Mouse (Mus musculus) liver, embryonic 14.5 days (tissue): ENCODE measurements around the gene Stpg2. TPM values are rescaled to one million over a fixed set of nuclear protein-coding genes. Genes with fewer than 3 reads are reported as not detected.

ENCODE experiments used
- ATAC-seq: fragments of 200-750 bp; cut with Nextera tagmentation; 2 replicates; pipeline ENCODE4 v1.8.0; 2017; ENCODE audit warnings: moderate number of reproducible peaks, mild to moderate bottlenecking, moderate library complexity; ENCODE audit not compliant: insufficient read depth
- DNase-seq, 3 experiments: peaks; one replicate each; pipeline ENCODE4 v3.0.0-alpha.2; 2012 to 2013; ENCODE audit warnings: low read depth in 3 of 3, low spot score in 3 of 3
- H3K27ac ChIP-seq: fragments of 300-500 bp; sonication (generic); 2 replicates; pipeline ENCODE4 v1.5.1; 2014; ENCODE audit warnings: moderate library complexity, mild to moderate bottlenecking, control low read depth, inconsistent platforms
- H3K27me3 ChIP-seq: fragments of 300-500 bp; sonication (generic); 2 replicates; pipeline ENCODE4 v1.6.1; 2014; ENCODE audit warnings: mild to moderate bottlenecking, low read length, moderate library complexity; ENCODE audit not compliant: control insufficient read depth, insufficient read depth
- H3K36me3 ChIP-seq: fragments of 300-500 bp; sonication (generic); replicated peaks from 2 replicates; pipeline ENCODE4 v1.6.1; 2014; ENCODE audit warnings: low read depth; ENCODE audit not compliant: control insufficient read depth, insufficient read depth
- H3K4me1 ChIP-seq, 2 experiments: fragments of 200-500 bp in 1 of 2; fragments of 300-500 bp in 1 of 2; sonication (generic) in 1 of 2; replicated peaks; 2 replicates each; pipeline ENCODE4 v1.6.1; 2012 to 2014; ENCODE audit warnings: antibody characterized with exemption in 1 of 2, inconsistent platforms in 1 of 2, low read length in 1 of 2; ENCODE audit not compliant: control insufficient read depth in 2 of 2, insufficient read depth in 2 of 2
- H3K4me2 ChIP-seq: fragments of 300-500 bp; sonication (generic); 2 replicates; pipeline ENCODE4 v1.6.1; 2014; ENCODE audit warnings: low read depth, mild to moderate bottlenecking, control low read depth, moderate library complexity
- H3K4me3 ChIP-seq, 2 experiments: fragments of 200-500 bp in 1 of 2; fragments of 300-500 bp in 1 of 2; sonication (generic) in 1 of 2; 2 replicates each; pipeline ENCODE4 v1.5.1; 2012 to 2014; ENCODE audit warnings: low read depth in 2 of 2, low read length in 2 of 2, mild to moderate bottlenecking in 2 of 2, control low read depth in 1 of 2, inconsistent platforms in 1 of 2, moderate library complexity in 1 of 2; ENCODE audit not compliant: insufficient read depth in 1 of 2
- H3K9ac ChIP-seq: fragments of 300-500 bp; sonication (generic); replicated peaks from 2 replicates; pipeline ENCODE4 v1.6.1; 2014; ENCODE audit warnings: mild to moderate bottlenecking, control low read depth, moderate library complexity
- H3K9me3 ChIP-seq: fragments of 300-500 bp; sonication (generic); 2 replicates; pipeline ENCODE4 v1.6.1; 2016; ENCODE audit warnings: low read length, mixed read lengths; ENCODE audit not compliant: control insufficient read depth
- CTCF ChIP-seq: IDR thresholded peaks from 2 replicates; pipeline ENCODE4 v1.5.1; 2016; ENCODE audit warnings: antibody characterized with exemption, low read depth, control low read depth
- EP300 ChIP-seq: IDR thresholded peaks from 2 replicates; pipeline ENCODE4 v1.6.1; 2016; ENCODE audit warnings: antibody characterized with exemption, low read depth
- WGBS: fragments of 180-500 bp; shearing (Covaris S2); extraction: QIAGEN DNeasy Blood & Tissue Kit; methylation state at CpG from one replicate; pipeline ENCODE4 v1.1.7; 2014; ENCODE audit not compliant: insufficient replicate concordance; 5-methylcytosine and 5-hydroxymethylcytosine counted together
- polyA plus RNA-seq, 2 experiments: library from polyadenylated mRNA; depleted of rRNA in 1 of 2; stranded (reverse) in 1 of 2; unstranded in 1 of 2; fragments of >200 nt; fragmentation: Nextera tagmentation in 1 of 2; extraction: Ambion mirVana in 1 of 2; gene quantifications; 2 replicates each; pipeline versions ENCODE4 v1.2.1 to v1.2.3; 2012 to 2014

The Stpg2 gene
- polyA plus RNA-seq (2012; rRNA removed) (not detected in 2 replicates), polyA plus RNA-seq (2014; fragmentation: Nextera tagmentation; extraction: Ambion mirVana) (not detected in 2 replicates)

- Histone ChIP-seq H3K36me3 (no peaks in the 10 kb centered on the region), H3K4me2 (peak within 1 kb of the TSS; percentile 69), H3K9ac (0 out of 2 replicates have a peak within 1 kb of the TSS, but pooled peaks have one; percentile 19), H3K4me1 (no peaks in the 10 kb centered on the region), H3K4me3 (peak within 1 kb of the TSS; percentile 50 to 59), H3K9me3 (no peaks in the 10 kb centered on the region), H3K27me3 (no peaks in the 10 kb centered on the region; the same call in 1 of the 2 replicates), H3K27ac (no peak within 1 kb of the TSS)
- TF ChIP-seq CTCF (no peak), EP300 (no peak)
- 1% methylated on average over 49 of the region's 49 CpGs for WGBS
- ATAC-seq (peak; percentile 94), DNase-seq (peak; percentile 41 to 53 (median 52))
These were observed at the start of gene Stpg2 for GRCm38 (mm10) chr3:139205444-139205998. TSS of gene Stpg2 (plus strand) at chr3:139205694.

- ATAC-seq = no peak
- no peaks in the 10 kb centered on the region for H3K4me1 ChIP-seq
- TF ChIP-seq CTCF (no peak), EP300 (no peak)
- no peaks in the 10 kb centered on the region for H3K36me3 ChIP-seq
- DNase-seq = no peak
- H3K4me2 ChIP-seq = no peak overlapping the region
- H3K27ac ChIP-seq = no peak overlapping the region
- H3K9me3 ChIP-seq = no peaks in the 10 kb centered on the region
- no peaks in the 10 kb centered on the region for H3K27me3 ChIP-seq
- H3K4me3 ChIP-seq = no peak overlapping the region
- WGBS = 23% methylated on average over 2 of the region's 2 CpGs
- H3K9ac ChIP-seq = no peak overlapping the region
These were observed 43.3 kb upstream of the Stpg2 start for GRCm38 (mm10) chr3:139162146-139162545.

DNA sequence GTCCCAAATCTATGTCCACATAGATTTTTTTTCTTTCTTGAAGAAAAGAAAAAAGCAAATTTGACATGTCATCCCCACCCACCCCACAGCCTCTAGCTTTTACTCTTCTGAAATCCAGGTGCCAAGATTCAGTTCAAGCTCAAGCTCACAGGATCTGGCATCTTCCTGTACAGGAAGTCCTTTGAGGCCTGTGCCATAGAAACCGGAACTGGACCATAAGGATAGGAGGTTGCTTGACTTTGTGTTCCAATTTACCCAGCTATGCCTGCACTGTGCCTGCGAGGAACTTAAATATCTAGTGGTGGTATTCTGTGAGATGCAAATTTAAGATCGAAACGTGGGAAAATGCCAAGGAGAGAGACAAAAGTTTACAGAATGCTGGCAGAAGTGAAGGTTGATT is 42.8 kb upstream of the Stpg2 start:
- no peak overlapping the region for H3K9ac ChIP-seq
- H3K27me3 ChIP-seq = no peaks in the 10 kb centered on the region
- 47% methylated on average over 4 of the region's 4 CpGs for WGBS

DNA sequence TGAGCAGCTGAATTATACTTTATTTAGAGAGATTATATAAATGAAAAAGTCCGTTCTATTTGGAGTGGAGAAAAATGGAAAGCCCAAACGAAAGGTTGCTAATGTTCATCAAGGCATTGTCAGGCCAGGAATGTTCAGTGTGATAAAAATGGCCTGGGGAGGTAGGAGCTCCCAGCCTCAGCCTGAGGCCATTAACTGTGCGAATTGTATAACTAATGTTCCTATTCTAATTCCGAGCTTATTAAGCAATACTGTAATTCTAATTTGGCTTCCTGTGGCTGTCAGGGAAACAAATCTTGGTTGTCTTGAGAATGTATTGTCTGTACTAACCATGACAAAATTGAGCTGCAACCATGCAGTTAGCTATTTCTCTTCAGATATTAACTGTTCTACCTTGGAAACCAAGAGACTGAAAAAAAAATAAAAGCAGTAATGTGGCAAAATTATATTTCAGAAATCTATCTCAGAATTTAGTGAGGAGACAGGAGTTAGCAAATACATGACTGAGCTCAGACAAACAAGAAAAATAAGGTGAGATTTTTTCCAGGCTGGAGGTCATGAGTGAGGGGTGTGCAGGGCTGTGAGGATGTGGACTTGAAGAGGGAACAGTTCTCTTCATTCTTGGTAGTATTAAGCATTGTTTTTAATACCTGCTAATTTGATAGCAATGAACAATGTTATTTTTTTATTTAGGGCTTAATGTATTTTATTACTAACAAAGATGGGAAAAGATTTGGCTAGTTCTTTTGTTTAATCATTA is 36.8 kb upstream of the Stpg2 start:
- Histone ChIP-seq H3K4me1 (no peaks in the 10 kb centered on the region), H3K9ac (no peak overlapping the region), H3K27ac (no peak overlapping the region), H3K27me3 (no peaks in the 10 kb centered on the region), H3K36me3 (no peaks in the 10 kb centered on the region), H3K4me2 (no peak overlapping the region), H3K4me3 (no peak overlapping the region), H3K9me3 (no peaks in the 10 kb centered on the region)
- WGBS = 50% methylated on average over 4 of the region's 4 CpGs
- DNase-seq = no peak
- TF ChIP-seq EP300 = no peak
- no peak for TF ChIP-seq CTCF
- ATAC-seq = no peak

More for the DNA sequence above, 42.8 kb upstream of the Stpg2 start:
- Histone ChIP-seq H3K4me2 (no peak overlapping the region), H3K36me3 (no peaks in the 10 kb centered on the region), H3K4me1 (no peaks in the 10 kb centered on the region), H3K9me3 (no peaks in the 10 kb centered on the region), H3K27ac (no peak overlapping the region), H3K4me3 (no peak overlapping the region)
- DNase-seq (no peak), ATAC-seq (no peak)
- TF ChIP-seq EP300 (no peak), CTCF (no peak)

GRCm38 (mm10) chr3:139169740-139170139 is 35.8 kb upstream of the Stpg2 start:
- DNase-seq (no peak), ATAC-seq (no peak)
- Histone ChIP-seq H3K9ac (no peak overlapping the region), H3K27ac (no peak overlapping the region), H3K27me3 (no peaks in the 10 kb centered on the region), H3K4me3 (no peak overlapping the region), H3K36me3 (no peaks in the 10 kb centered on the region), H3K4me2 (no peak overlapping the region), H3K9me3 (no peaks in the 10 kb centered on the region), H3K4me1 (no peaks in the 10 kb centered on the region)
- no peak for TF ChIP-seq EP300
- no peak for TF ChIP-seq CTCF
- WGBS = 46% methylated on average over 1 of the region's 1 CpGs
